Mouse (Mus musculus): ENCODE data around the gene Foxb1. TPM values are rescaled to one million over a fixed set of nuclear protein-coding genes. Genes with fewer than 3 reads are reported as not detected.

Gene Foxb1
- polyA plus RNA-seq, 1 experiment from 2014 or later = not detected

Other genes with a start within 250 kb of the Foxb1 start
- gene Bnip2, start 228.5 kb upstream of the Foxb1 start, polyA plus RNA-seq (2015; fragmentation: Nextera tagmentation; extraction: Ambion mirVana) = 121 and 122 TPM in 2 replicates